Mouse (Mus musculus): Measurements from ENCODE around the gene Gstm5. TPM values are rescaled to one million over a fixed set of nuclear protein-coding genes. Genes with fewer than 3 reads are reported as not detected.
"Not testable (repeated sequence)": the region's sequence is repeated elsewhere in the genome, so short reads cannot be mapped to it uniquely, and the experiment has no call there.

The Gstm5 gene
- polyA plus RNA-seq, 1 experiment from 2014 or later: 142 TPM

- Histone ChIP-seq H3K9ac (no peak overlapping the region), H3K4me1 (ENCODE audit: insufficient read depth) (peaks cover 27% of the 10 kb centered on the region), H3K9me3 (ENCODE audit: low read depth, low read length) (no peaks in the 10 kb centered on the region), H3K27me3 (ENCODE audit: insufficient read depth, low read length) (no peaks in the 10 kb centered on the region), H3K4me2 (no peak overlapping the region), H3K27ac (ENCODE audit: low read depth) (no peak overlapping the region), H3K4me3 (ENCODE audit: low read depth, low read length) (no peak overlapping the region), H3K36me3 (ENCODE audit: insufficient read depth) (no peaks in the 10 kb centered on the region)
- 49% methylated on average over 7 of the region's 7 CpGs for WGBS
- no peak for TF ChIP-seq CTCF (IDR thresholded peaks at IDR 0.05; ENCODE audit: low read depth)
- ATAC-seq (ENCODE audit: insufficient read depth) (no peak), DNase-seq (no peak)
Observed at GRCm38 (mm10) chr3:107852786-107853185, 42.8 kb upstream of the Gstm5 start.

GRCm38 (mm10) chr3:107853232-107854181, 42.1 kb upstream of the Gstm5 start:
- WGBS: 83% methylated on average over 17 of the region's 17 CpGs
- Histone ChIP-seq H3K4me2 (no peak overlapping the region), H3K9ac (no peak overlapping the region), H3K4me3 (ENCODE audit: low read depth, low read length) (no peak overlapping the region), H3K27me3 (ENCODE audit: insufficient read depth, low read length) (no peaks in the 10 kb centered on the region), H3K36me3 (ENCODE audit: insufficient read depth) (no peaks in the 10 kb centered on the region), H3K4me1 (ENCODE audit: insufficient read depth) (peaks cover 26% of the 10 kb centered on the region), H3K27ac (ENCODE audit: low read depth) (no peak overlapping the region), H3K9me3 (ENCODE audit: low read depth, low read length) (no peaks in the 10 kb centered on the region)
- DNase-seq: no peak
- peak; percentile 13; the same call in 1 of the 2 replicates for TF ChIP-seq CTCF (IDR thresholded peaks at IDR 0.05; ENCODE audit: low read depth)
- no peak for ATAC-seq (ENCODE audit: insufficient read depth)

- Histone ChIP-seq H3K9ac (no peak overlapping the region), H3K4me3 (ENCODE audit: low read depth, low read length) (no peak overlapping the region), H3K4me1 (ENCODE audit: insufficient read depth) (peaks cover 8% of the 10 kb centered on the region; the same call in 1 of the 2 replicates), H3K36me3 (ENCODE audit: insufficient read depth) (no peaks in the 10 kb centered on the region), H3K27ac (ENCODE audit: low read depth) (no peak overlapping the region), H3K27me3 (ENCODE audit: insufficient read depth, low read length) (no peaks in the 10 kb centered on the region), H3K4me2 (no peak overlapping the region), H3K9me3 (ENCODE audit: low read depth, low read length) (no peaks in the 10 kb centered on the region)
- DNase-seq (no peak), ATAC-seq (ENCODE audit: insufficient read depth) (no peak)
- TF ChIP-seq CTCF (IDR thresholded peaks at IDR 0.05; ENCODE audit: low read depth): no peak
- WGBS: 71% methylated on average over 13 of the region's 13 CpGs
Observed at GRCm38 (mm10) chr3:107855368-107855767, 40.3 kb upstream of the Gstm5 start.

- no peak for ATAC-seq (ENCODE audit: insufficient read depth)
- no peaks in the 10 kb centered on the region for H3K9me3 ChIP-seq (ENCODE audit: low read depth, low read length)
- H3K4me3 ChIP-seq (ENCODE audit: low read depth, low read length): no peak overlapping the region
- 41% methylated on average over 6 of the region's 6 CpGs for WGBS
- H3K4me2 ChIP-seq: no peak overlapping the region
- no peaks in the 10 kb centered on the region for H3K27me3 ChIP-seq (ENCODE audit: insufficient read depth, low read length)
- H3K4me1 ChIP-seq (ENCODE audit: insufficient read depth): 0 out of 2 replicates have a peak, but pooled peaks cover 5% of the 10 kb centered on the region
- no peak for TF ChIP-seq CTCF (IDR thresholded peaks at IDR 0.05; ENCODE audit: low read depth)
- H3K9ac ChIP-seq: no peak overlapping the region
- DNase-seq: no peak
- no peak overlapping the region for H3K27ac ChIP-seq (ENCODE audit: low read depth)
- H3K36me3 ChIP-seq (ENCODE audit: insufficient read depth): no peaks in the 10 kb centered on the region
Observed at GRCm38 (mm10) chr3:107857646-107858045, 38.0 kb upstream of the Gstm5 start.

- H3K36me3 ChIP-seq (ENCODE audit: insufficient read depth); H3K4me3 ChIP-seq (ENCODE audit: low read depth, low read length); H3K27ac ChIP-seq (ENCODE audit: low read depth); H3K9me3 ChIP-seq (ENCODE audit: low read depth, low read length); H3K27me3 ChIP-seq (ENCODE audit: insufficient read depth, low read length); DNase-seq; H3K9ac ChIP-seq; ATAC-seq (ENCODE audit: insufficient read depth); H3K4me1 ChIP-seq (ENCODE audit: insufficient read depth); H3K4me2 ChIP-seq: not testable (repeated sequence)
- 68% methylated on average over 5 of the region's 5 CpGs for WGBS
- TF ChIP-seq CTCF (IDR thresholded peaks at IDR 0.05; ENCODE audit: low read depth): peak; percentile 28
Observed at GRCm38 (mm10) chr3:107861483-107861882, 34.1 kb upstream of the Gstm5 start.

- ATAC-seq (ENCODE audit: insufficient read depth) (no peak), DNase-seq (no peak)
- H3K27ac ChIP-seq (ENCODE audit: low read depth): no peak overlapping the region
- no peak for TF ChIP-seq CTCF (IDR thresholded peaks at IDR 0.05; ENCODE audit: low read depth)
- no peak overlapping the region for H3K4me3 ChIP-seq (ENCODE audit: low read depth, low read length)
- H3K36me3 ChIP-seq (ENCODE audit: insufficient read depth): no peaks in the 10 kb centered on the region
- H3K9me3 ChIP-seq (ENCODE audit: low read depth, low read length): no peaks in the 10 kb centered on the region
- H3K4me2 ChIP-seq: no peak overlapping the region
- 0 out of 2 replicates have a peak, but pooled peaks cover 5% of the 10 kb centered on the region for H3K4me1 ChIP-seq (ENCODE audit: insufficient read depth)
- H3K9ac ChIP-seq: no peak overlapping the region
- no peaks in the 10 kb centered on the region for H3K27me3 ChIP-seq (ENCODE audit: insufficient read depth, low read length)
- WGBS: 46% methylated on average over 2 of the region's 2 CpGs
Observed at GRCm38 (mm10) chr3:107862471-107862870, 33.1 kb upstream of the Gstm5 start.

GRCm38 (mm10) chr3:107863471-107863870, 32.1 kb upstream of the Gstm5 start:
- Histone ChIP-seq H3K4me3 (ENCODE audit: low read depth, low read length) (no peak overlapping the region), H3K27ac (ENCODE audit: low read depth) (no peak overlapping the region; the same call in 1 of the 2 replicates), H3K27me3 (ENCODE audit: insufficient read depth, low read length) (no peaks in the 10 kb centered on the region), H3K4me1 (ENCODE audit: insufficient read depth) (no peaks in the 10 kb centered on the region), H3K36me3 (ENCODE audit: insufficient read depth) (no peaks in the 10 kb centered on the region), H3K4me2 (no peak overlapping the region), H3K9ac (no peak overlapping the region), H3K9me3 (ENCODE audit: low read depth, low read length) (no peaks in the 10 kb centered on the region)
- no peak for DNase-seq
- no peak for TF ChIP-seq CTCF (IDR thresholded peaks at IDR 0.05; ENCODE audit: low read depth)
- 54% methylated on average over 5 of the region's 5 CpGs for WGBS
- ATAC-seq (ENCODE audit: insufficient read depth): no peak
